Mouse (Mus musculus): Measurements from ENCODE around the gene Gucy1b1.

GRCm38 (mm10) chr3:82029229-82029628 lies 45.3 kb downstream of the Gucy1b1 start:
- no peak for TF ChIP-seq GATA1 (IDR thresholded peaks at IDR 0.05; ENCODE audit: borderline replicate concordance, low read length)
- TF ChIP-seq CTCF (IDR thresholded peaks at IDR 0.05; ENCODE audit: low read depth, low read length): peak; percentile 52; the same call in 1 of the 2 replicates
- TF ChIP-seq POLR2AphosphoS5 (IDR thresholded peaks at IDR 0.05; ENCODE audit: insufficient replicate concordance, low read depth, low read length): no peak
